Mouse (Mus musculus) yolk sac, embryonic 10.5 days (tissue): ENCODE results near the gene Sh3d19.
A peak's percentile ranks its signal among the peaks of the same experiment; 100 is the strongest.

Experiments used
- DNase-seq: peaks from one replicate; pipeline ENCODE4 v3.0.0-alpha.2; 2017; ENCODE audit warnings: low spot score

Sh3d19 gene

DNA sequence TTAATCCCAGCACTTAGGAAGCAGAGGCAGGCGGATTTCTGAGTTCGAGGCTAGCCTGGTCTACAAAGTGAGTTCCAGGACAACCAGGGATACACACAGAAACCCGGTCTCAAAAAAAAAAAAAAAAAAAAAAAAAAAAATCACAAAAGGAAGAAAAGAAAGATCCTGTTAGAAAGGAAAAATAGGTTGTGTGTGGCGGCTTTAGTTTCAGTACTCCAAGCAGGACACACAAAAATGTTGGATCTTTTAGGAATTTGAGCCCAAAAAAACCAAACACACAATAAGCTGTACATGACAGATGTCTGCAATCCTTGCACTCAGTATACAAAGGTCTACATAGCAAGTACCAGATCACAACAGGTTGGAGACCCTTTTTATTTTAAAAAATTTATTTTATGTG is 168.8 kb downstream of the Sh3d19 start:
- no peak for DNase-seq

- no peak for DNase-seq
Measured at GRCm38 (mm10) chr3:86141366-86141765, 170.5 kb downstream of the Sh3d19 start.

GRCm38 (mm10) chr3:86141886-86142262 is 171.0 kb downstream of the Sh3d19 start:
- DNase-seq, result no peak

GRCm38 (mm10) chr3:86142263-86142933 is 171.5 kb downstream of the Sh3d19 start, which contains the start of gene Rps3a1:
TSS of gene Rps3a1 (minus strand) at chr3:86142702.
- peak; percentile 95 for DNase-seq

- no peak for DNase-seq
Measured at GRCm38 (mm10) chr3:86142934-86143317, 172.0 kb downstream of the Sh3d19 start.

DNA sequence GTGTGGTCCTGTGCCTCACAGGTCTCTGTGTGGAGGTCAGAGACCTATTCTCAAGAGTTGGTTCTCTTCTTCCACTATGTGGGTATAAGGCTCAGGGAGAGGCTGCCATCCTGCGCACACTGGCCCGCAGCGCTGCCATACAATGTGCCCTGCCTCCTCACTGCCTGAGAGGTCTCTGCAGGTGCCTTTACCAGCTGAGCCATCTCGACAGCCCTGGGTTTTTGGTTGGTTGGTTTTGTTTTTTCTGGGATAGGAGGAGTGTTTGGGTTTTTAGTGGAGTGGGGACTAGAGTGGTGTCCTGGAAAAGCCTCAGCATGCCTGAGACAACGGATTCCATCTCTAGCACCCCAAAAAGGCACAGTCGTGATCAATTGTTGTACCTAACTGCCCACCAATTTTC is 172.4 kb downstream of the Sh3d19 start:
- DNase-seq, result no peak

DNA sequence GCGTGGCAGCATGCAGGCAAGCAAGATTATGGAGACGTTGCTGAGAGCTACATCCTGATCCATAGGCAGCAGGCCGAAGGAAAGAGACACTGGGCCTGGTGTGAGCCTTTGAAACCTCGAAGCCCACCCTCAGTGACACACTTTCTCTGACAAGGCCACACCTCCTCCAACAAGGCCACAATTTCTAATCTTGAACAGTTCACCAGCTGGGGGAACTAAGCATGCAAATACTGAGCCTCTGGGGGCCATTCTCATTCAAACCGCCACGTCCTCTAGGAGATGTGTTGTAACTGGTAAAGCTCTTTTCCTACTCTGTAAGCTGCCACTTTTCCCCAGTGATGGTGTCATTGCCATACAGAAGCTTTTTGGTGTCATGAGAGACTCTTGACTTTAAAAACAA is 178.2 kb downstream of the Sh3d19 start:
- no peak for DNase-seq

- no peak for DNase-seq
Measured at GRCm38 (mm10) chr3:86149521-86149920, 178.6 kb downstream of the Sh3d19 start.

DNA sequence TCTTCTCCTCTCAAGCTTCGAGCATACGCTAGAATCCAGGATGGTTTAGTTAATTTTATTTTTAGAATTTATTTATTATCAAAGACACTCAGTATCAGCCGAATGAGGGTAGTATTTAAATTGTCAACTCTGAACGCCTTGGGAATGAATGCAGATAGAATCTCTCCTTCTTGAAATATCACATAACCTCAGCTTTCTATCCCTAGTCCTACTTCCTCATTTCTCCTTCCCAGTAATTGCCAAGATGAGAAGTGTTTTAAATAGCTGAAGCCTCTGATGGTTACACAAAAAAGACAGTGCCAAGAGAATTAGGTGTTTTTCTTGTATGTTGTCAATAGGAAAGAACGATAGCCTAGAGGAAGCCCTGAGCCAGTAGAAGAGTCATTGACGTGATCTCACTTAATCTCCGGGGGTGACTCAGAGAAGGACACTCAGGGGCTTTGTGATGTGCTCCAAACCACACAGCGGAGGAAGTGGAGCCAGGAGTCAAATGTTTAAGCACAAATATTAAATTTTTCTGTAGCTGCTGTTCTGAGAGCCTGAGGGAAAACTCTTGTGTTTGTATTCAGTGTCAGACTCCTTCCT is 198.0 kb downstream of the Sh3d19 start:
- DNase-seq, result no peak

DNA sequence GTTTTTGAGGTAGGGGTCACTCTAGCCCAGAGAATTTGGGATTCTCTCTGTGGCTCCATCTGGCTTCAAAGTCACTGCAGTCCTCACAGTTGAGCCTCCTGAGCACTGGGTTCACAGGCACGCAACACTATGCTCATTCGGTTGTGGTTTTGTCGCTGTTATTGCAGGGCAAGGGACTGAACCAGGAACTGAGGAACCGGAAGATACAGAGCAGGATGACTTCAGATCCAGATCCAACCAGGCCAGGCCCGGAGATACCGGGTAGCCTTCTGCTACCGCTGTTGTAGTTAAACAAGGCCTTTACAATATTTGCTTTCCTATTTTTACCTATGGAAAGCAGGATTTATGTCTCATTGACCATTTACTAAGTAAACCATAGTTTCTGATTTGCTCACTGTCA is 208.8 kb downstream of the Sh3d19 start:
- DNase-seq, result no peak
